Mouse (Mus musculus): ENCODE results near the gene Nomo1. TPM values are rescaled to one million over a fixed set of nuclear protein-coding genes. Genes with fewer than 3 reads are reported as not detected.

The Nomo1 gene
- polyA plus RNA-seq, 3 experiments from 2014 or later: 18.2 to 22.0 (median 21.4) TPM

DNA sequence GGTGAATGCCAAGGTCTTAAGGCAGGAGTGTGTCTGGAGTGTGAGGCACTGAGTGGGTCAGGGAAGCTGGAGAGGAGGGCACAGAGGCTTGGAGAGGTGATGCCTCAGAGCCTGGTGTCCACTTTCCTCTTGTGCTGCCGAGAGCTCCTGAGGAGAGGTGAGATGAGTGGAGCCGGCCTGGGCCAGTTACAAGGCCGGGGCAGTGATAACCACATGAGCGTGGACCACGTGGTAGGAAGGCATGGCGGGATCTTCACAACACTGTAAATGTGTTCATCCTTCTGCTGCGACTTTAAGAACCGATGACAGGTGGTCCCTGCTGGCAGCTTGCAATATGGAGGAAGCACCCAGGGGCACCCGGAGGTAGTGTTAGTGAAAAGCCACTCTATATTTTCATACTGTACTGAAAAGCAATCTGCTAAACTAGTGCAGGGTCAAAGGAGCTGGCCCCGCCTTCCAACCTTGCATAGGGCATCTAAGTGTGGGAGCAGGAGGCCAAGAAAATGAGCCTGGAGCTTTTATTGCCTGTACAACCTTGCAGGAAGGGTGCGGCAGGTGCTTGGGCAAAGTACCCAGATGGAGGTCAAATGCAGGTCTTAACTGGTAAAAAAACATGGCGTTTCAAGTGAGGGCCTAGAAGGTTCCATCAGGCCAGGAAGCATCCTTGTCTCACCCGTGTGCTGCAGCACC is 14.5 kb downstream of the Nomo1 start:
- ATAC-seq: no peak

DNA sequence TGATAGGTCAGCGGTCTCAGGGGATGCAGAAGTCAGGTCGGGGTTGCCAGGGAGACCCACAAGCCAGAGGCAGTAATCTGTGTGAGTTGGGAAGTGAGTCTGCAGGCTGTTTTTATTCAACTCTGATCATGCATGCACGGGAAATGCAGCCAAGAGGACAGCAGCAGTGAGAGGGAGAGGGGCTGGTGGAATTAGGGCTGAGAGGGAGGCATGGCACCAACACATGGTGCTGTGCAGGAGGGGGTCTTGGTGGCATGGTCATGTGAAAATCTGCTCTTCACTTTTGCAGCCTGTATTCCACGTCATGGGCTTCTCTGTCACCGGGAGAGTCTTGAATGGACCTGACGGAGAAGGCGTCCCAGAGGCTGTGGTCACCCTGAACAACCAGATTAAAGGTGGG is 16.5 kb downstream of the Nomo1 start:
- no peak for ATAC-seq

DNA sequence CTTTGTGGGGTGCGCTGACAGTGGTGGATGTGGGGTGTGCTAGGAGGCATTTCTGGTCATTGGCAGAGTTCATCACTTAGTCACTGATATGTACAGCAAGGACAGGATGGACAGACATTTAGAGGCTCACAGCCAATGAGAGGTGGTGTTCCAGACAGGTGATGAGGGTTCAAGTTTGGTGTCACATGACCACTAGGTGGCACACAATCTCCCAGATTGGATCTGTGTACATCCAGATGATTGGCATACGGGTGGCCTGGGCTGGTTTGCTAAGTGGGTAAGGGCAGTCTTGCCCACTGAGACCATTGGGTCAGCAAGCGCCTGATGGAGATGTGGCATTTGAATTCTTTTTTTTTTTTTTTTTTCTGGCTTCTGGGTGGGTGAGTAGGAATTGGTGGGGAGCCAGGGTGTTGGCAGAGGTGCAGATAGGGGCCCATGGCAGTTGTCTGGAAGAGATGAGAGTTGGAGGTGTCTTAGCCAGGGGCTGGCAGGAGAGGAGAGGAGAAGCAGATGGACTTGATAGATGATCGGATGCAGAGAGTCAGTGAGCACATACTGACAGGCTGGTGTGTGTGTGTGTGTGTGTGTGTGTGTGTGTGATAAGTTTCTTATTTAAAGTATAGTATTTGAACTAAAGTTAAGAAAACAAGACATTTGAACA is 18.8 kb downstream of the Nomo1 start:
- ATAC-seq: peak; percentile 46

DNA sequence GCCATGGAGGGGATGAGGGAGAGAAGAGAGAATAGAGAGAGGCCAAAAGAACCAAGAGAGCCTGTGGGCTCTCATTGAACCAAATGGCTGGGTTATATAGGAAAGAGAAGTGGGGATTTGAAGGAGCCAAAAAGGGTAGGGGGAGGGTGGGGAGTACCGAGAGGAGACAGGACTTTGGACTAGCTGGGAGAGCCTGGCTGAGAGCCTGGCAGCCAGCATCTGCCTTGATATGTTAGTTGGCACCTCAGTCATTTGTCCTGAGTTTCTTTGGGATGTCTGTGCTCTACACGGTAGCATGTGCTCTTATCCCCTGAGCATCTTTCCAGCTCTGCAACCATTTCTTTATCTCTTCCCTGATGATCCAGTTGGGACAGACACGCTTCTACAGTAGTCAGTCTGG is 20.1 kb downstream of the Nomo1 start:
- no peak for ATAC-seq

DNA sequence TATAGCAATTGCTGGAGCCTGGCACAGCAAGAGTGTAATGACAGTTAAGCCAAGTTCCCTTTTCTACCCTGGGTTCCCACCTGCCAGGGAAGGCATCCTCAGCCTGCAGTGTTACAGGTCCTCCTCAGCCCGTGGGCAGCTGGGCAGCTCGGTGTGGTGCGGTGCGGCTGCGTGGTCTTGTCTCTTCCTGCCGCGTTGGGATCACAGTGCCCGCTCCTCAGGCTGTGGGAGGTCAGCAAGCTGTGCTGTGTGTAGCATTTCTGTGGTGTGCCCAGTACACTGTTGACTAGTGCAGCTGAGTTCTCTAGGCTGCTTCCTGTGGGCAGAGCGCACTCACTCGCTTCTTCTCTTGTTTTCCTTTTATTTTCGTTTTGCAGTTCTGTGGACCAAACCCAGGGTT is 25.4 kb downstream of the Nomo1 start:
- peak; percentile 90 for ATAC-seq

DNA sequence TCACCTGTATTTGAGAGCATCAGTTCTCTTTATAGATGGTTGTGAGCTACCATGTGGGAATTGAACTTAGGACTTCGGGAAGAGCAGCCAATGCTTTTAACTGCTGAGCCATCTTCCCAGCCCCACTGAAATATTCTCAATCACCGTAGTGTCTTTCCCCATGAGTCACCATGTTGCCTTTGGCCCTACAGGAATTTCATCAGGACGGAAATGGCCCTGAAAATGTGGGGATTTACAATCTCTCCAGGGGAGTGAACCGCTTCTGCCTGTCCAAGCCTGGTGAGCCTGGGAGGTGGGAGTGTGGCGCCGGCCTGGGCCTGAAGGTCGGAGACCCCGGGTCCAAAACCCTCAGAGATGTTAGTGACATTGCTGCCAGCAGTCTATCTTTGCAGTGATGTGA is 27.2 kb downstream of the Nomo1 start:
- ATAC-seq: no peak

DNA sequence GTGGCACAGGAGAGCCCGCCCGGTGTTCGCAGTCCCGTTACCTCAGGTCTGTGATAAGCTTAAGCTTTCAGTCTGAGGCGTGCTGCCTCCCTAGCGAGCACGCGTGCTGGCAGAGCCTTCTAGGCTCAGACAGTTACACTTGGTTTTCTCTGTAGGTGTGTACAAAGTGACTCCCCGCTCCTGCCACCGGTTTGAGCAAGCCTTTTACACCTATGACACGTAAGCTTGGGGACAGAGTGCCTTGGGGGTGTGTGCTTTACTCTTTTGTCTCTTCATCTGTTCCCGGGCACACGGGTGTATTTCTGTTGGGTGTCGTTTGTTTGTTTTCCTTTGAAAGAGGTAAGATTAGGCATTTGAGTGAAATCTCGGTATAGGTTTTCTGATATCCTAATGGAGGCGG is 28.1 kb downstream of the Nomo1 start:
- no peak for ATAC-seq

DNA sequence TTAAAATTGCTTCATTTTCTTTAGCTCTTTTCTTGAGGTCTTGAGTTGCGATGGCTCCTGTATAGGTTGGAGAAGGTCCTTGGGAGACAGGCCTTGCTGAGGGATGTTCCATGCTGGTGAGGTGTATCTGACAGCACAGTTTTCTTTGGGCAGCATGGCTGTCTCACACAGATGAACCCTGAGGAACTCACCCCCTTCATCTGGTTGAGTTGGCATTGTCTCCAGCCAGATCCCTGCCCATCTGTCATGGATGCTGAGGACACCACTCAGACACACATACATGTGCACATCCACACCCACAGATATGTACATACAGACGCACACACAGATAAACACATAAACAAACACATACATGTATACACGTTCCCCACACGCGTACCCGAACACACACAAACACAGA is 29.8 kb downstream of the Nomo1 start:
- no peak for ATAC-seq

DNA sequence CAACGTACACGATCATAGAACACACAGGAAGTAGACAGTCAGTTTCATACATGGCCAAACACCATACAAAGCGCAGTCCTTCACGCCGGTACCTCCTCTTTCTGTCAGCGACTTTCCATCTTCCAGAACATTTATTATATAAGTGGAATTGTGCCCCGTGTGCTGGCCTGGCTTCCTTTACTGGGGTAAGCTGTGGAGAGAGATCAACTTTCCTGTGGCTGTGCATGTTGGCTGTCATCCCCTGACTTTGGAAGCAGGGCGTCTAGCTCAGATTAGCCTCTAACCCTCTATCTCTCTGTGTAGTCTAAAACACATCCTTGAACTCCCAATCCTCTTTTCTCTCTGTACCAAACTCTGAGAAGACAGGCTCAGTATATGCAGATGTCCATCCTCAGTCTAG is 35.3 kb downstream of the Nomo1 start:
- no peak for ATAC-seq

DNA sequence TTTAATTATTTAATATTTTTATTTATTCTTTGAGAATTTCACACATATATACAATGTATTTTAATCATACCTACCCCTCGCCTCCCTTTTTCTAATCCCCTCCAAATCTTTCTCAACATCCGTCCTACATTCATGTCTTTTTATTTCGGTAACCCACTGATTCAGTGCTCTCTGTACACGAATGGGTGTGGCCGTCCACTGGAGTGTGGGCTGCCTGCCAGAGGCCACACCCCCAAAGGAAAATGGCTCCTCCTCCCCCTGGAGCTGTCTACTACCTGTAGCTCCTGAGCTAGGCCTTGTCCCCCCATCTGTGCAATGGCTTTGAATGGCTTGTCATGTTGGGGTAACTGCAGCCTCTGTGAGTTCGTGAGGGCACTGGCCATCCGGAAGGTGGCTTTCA is 43.3 kb downstream of the Nomo1 start:
- no peak for ATAC-seq

DNA sequence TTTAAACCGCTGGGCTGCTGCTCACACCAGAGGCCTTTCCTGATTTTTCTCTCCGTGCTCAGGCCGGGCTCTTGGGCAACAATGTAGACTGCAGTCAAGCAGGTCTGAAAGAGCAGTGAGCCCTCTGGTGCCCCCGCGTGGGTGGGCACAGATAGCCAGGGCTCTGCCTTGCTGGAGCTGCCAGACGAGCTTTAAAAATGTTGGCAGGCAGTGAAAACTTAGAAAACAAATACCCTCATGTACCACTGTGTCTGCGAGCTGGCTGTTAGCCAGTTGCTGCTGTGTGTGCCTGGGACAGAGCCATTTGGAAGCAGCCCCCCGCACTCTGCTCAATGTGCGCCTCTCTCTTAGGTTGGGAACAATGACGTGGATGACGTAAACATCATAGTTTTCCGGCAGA is 44.2 kb downstream of the Nomo1 start:
- no peak for ATAC-seq

DNA sequence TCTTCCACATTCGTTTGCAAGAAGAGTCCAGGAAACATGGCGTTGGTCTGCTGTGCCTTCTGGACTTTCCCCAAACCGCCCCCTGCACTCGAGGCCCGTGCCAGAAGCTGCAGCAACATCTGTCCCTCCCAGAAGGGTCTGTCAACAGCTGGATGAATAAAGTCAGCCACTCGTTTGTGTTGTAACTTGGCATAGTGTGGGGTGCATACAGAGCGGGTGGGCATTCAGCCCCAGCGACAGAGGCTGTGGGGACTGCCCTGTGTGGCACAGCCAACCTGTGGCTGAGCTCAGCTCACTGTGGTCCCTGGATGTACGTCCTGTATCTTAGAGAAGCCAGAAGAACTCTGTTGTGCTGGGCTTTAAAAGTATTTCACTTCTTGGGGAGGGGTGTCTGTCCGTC is 50.5 kb downstream of the Nomo1 start:
- no peak for ATAC-seq

DNA sequence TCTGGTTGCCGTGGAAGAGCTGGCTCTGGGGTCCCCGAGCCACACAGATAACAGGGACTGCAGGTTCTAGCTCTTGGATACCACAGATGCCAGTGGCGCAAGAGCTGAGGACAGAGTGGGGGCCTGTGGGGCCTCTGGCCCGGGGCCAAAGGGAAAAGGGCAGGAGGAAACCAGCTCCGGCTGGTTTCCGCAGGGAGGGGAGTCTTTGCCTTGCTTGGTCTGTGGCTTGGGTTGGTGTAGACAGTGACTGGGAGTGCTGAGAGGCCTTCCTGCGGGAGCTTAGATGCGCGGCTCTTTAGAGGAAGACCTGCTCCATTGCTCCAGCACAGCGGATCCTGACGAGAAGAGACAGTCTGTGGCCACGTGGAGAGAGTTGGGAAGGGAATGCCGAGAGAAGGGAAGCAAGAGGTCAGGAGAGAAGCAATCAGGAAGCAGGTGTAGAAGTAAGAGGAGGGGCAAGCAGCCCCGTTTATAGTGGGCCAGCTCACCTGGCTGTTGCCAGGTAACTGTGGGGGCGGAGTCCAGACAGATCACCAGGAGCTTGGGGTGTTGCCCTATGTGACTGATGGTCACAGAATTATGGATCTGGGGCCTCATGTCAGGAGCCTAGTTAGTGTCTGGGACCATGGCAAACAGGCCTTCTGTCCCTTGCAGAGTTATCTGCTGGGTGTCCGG is 51.5 kb downstream of the Nomo1 start:
- no peak for ATAC-seq

DNA sequence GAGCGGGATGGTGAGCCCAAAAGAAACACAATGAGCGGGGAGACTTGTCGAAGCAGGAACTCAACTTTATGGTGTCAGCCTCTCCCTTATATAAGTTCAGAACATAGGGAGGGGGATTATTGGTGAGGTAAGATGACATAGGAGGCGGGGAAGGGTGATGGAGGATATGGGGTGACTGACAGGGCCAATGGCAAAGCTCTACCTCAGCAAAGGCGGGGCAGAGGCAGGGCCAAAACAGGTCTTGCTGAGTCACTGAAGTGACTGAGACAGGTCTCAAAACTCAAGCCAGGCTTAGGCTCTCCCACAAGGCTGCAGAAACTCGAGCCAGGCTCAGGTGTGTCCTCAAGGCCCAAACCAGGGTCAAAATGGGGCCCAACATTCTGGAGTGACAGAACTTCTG is 52.9 kb downstream of the Nomo1 start:
- ATAC-seq: no peak

DNA sequence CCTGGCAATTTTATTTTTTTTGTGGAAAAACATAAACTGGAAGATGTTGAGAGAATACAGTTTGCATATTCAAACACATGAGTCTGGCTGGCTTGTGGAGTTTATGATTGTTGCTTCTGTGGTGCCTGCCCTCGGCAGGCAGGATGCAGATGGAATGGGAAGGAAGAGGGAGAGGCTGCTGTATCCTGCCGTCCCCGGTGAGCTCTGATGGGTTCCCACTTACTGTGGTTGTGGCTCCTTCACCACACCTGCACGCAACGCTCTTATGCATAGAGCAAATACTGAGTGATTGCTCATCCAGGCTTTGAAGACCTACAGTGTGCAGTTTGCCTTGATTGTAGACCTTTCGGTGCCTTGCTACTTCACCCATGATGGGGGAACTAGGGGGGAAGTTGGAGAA is 54.7 kb downstream of the Nomo1 start:
- ATAC-seq: no peak

DNA sequence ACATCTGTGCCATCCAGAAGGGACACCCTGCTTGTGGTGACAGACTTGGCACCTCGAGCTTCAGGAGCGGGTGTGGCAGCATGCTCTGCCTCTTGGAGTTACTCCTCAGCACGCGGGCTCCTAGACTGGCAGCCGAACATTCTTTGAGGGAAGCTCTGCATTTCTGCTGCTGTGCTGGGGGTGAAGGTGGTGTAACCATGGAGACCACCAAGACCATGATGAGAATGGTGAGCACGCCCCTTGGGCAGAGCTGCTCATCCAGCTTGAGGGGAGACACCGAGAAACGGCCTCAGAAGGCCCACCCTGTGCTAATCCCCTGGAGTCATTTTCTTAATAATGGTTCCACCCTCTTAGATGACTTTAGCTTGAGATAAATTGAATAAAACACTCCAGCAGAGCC is 59.3 kb downstream of the Nomo1 start:
- ATAC-seq: no peak

DNA sequence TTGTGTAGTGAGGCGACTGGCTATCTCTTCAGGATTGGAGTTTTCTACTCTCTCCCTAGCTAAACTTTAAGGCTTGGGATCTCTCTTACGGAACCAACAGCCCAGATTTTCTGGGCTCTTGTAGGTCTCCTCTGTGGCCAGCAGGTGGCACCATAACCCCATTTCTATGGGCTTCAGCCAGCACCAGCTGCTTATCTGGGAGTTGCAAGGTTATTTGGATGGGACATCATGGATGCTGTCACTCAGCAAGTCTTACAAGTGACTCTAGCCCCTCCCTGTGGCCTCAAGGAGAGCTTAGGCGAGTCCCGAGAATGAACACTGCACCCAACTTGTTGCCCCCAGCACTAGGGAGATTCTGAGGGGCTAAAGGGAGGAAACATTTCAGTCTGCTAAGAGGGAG is 62.6 kb downstream of the Nomo1 start:
- no peak for ATAC-seq

DNA sequence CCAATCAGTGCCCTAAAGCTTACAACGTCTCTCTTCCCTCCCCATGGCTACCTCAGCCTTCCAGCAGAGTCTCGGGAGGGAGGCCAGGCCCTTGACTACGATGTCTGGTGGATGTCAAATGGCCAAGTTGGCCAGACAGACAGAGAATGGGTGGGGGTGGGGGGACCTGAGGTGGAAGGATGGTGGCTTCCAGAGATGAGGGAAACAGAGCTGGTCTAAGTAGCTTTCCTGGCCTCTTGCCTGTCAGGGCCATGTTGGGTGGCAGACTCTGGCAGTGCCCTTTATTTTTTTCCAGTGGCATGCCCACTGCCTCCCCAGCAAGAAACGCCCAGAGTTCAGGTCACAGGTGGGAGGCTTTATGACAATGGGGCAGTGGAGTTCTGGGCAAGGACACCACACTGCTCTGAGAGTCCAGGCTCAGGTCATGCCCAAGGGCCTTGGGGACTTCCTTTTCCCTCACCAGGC is 63.9 kb downstream of the Nomo1 start:
- no peak for ATAC-seq

DNA sequence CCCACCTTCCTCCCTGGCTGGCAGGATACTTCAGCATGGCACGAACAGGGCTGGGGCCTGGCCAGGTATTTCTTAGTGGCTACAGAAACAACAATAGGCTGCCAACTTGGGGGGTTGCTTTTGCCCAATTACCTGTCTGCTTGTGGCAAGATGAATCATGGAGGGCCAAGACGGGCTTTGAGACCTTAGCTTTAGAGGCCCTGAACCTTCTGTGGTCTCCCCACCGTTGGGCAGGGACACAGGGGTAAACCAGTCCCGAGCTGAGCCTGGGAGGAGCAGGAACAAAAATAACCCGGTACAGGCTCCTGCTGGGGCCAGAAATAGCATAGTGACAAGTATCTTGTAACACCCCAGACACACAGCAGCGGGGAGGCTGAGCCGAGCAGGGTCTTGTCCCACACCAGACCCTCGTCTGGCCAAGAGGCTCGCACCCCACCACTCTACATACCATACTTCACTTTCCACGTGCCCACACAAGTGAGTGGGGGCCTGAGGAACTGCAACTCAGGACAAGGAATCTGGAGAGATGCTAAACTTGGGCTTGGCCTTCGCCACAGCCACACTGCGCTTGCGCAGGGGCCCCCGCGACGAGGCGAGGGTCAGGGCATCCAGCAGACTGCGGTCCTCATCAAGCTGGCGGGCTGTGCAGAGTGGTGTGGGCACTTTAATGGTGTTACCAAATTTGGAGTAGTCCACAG is 64.9 kb downstream of the Nomo1 start:
- no peak for ATAC-seq

DNA sequence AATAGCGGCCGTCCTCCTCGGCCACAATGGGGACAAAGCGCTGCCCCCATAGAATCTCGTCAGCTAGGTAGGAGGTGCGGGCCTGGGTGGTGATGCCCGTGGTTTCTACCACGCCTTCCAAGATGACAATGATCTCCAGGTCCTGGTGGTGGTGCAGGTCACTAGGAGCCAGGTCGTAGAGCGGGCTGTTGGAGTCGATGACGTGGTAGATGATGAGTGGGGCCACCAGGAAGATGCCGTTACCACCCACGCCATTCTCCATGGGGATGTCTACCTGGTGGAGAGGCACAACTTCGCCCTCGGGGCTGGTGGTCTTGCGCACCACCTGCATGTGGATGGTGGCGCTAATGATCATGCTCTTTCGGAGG is 65.4 kb downstream of the Nomo1 start:
- ATAC-seq: no peak

DNA sequence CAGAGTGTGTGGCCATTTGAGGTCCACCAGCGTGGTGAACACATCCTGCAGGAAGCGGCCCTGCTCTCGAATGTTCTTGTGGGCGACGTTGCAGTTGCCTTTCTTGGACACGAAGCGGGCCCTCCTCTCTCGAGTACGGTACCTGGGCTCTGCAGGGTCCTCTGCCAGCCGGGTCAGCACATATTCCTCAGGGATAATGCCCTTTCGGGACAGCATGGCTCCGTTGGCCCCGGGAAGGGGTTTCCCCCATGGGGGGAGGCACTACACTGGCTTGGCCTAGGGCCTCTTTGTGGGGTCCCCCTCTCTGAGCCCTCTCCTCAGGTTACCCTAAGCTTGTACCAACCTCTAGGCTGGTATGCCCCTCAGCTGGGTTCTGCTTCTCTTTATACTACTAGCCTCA is 66.2 kb downstream of the Nomo1 start:
- no peak for ATAC-seq

DNA sequence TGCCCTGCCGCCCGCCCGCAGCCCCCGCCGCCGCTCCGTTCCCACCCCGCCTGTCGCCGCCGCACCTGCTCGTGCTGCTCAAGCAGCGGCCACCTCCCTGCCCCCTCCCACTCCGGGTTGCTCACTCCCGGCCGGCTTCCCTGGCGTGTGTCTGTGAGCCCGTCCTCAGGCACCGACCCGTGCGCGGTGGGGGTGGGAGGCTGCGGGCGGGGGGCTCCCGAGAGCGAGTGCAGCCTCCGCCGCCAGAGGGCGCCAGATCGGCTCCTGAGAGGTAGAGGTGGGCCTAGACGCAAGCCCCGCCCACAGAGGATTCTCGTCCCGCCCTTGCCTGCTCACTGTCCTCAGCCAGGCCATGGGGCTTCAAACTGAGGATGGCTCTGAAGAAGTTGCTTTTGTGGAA is 67.1 kb downstream of the Nomo1 start, which contains the start of gene Kcnj11:
Gene Kcnj11, minus strand, starts transcription at position 202 of the 400 bp plus-strand sequence.
- no peak for ATAC-seq

DNA sequence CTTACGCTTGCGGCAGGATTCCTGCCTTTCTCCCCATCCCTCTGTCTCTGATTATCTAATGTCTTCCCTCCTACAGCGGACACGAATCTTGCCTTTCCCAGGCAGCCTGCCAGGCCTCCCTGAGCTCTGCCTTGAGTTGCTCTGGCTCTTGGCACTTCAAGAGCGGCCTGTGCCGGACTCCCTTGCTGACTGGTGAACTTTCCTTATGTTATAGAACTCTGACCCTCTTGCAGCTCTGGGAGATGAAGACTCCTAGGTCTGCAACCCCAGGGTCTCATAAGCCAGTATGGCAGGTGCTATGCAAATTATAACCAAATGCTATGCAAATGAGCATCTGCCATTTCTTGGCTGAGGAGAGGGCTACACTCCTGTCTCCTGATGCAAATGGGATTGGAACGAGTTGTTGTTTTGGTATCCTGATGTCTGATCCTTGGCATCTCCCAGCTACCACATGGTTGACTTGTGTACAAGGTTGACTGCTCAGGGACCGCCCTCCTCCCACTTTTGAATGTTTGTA is 69.6 kb downstream of the Nomo1 start:
- no peak for ATAC-seq

All from inflammation-experienced regulatory T-cells, adult 6 months (primary cell).